Mouse (Mus musculus) ES-CJ7 (cell line): ENCODE measurements at regions not wholly inside any gene's neighbourhood (a gene's known extent, or its start where the extent isn't known, plus 50 kb on each side); places are given as distances from the start of the nearest gene placed in this dataset.

ENCODE experiments used
- DNase-seq: peaks from one replicate; pipeline ENCODE4 v3.0.0; 2011; ENCODE audit warnings: low read depth, low spot score

- no peak for DNase-seq
These were observed 86.9 kb upstream of the Prokr2 start for GRCm38 (mm10) chr2:132472126-132472525.

DNA sequence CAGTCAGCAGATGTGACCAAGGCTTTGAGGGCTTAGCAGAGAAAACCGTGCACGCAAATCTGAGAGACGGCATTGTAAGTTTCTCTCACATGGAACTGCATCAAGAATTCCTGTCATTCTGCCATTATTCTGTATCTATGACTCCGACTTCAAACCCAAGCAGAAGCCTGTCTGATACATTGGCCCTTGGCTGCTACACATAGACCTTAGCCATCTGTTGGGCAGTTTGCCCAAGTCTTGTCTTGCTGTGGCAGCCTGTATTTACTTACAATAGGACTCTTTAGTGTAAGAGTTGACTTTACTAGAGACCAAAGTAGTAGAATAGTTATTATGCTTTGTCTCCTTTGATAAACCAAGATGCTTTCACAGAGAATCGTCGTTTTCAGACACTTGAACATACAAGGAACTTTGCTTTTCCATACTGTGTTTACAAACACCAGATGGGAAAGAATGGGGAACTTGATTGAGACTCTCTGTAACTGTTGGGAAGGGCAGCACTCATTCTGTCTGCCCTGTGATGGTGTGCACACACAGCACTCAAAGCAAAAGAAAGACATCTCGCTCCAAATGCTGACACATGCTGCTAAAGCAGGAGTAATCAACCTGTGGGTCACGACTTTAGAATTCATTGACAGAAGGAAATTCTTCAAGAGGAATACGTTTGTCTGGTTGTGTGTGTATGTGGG lies 83.9 kb upstream of the Prokr2 start:
- DNase-seq: no peak

DNA sequence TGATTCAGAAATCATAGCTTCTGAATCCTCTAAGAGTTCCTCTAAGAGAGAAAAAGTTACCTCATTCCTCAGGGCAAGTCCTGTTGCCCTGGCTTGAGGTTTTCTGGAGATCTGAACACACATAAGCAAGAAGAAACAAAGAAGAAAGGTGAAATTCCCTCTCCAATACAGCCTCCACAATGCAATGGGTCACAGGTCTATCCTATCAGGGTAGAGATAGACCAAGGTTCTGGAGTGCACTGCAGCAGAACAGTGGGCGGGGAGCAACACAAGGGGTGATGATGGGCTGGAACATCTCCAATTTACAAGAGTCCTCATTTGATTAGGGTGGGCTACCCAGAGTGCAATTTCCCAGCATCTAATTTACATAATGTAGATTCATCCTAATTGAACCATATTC lies 69.8 kb upstream of the Prokr2 start:
- DNase-seq: peak; percentile 25

GRCm38 (mm10) chr2:132449347-132449746 lies 64.1 kb upstream of the Prokr2 start:
- no peak for DNase-seq

GRCm38 (mm10) chr2:132447826-132448225 lies 62.6 kb upstream of the Prokr2 start:
- DNase-seq: no peak

DNA sequence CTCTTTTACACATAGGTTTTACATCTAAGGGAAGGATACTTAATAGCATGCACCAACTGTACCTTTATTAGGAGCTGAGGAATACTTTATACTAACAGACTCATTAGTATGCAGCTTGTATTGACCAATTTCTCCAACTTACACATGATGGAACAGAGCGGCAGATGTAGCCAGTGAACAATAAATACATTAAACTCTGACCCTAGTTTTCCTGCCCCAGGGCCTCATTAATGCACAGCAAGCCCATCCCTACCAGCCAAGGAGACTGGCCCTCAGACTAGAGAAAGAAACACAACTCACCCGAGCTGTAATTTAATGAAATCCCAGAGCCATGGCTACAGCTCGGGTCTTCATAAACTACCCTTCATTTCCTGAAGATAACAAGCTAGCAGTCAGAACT lies 60.8 kb upstream of the Prokr2 start:
- DNase-seq: no peak

DNA sequence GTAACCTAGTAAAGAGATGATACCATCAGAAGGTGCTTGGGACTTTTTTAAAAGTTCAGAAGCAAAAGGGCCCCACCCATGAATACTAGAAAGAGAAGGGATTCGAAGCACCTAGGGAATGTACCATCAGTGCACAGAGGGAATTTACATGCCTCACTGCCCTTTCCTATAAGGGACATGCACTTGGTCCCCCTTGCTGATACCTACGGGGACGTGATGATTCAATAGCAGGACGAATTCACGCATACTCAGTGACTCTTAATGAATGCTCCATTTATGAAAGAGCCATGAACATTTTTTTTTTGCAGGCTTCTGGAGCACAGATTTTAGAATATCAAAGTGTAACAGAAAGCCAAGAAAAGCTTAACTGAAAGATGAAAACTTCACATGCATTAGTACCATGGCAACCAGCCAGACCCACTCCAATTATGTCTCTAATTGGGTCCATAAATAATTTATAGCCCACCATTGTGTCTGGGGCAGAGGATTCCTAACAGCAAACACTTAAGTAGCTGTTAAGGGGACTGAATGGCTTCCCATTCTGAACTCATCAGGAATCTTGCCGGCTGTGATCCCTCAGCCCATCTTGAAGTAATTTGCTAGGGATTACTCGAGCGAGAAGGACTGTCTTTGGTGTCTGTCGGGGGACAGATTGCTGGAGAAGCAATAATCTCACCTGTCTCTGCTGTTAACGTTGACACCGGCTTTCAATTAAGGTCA lies 59.4 kb upstream of the Prokr2 start:
- peak; percentile 21 for DNase-seq
